Mouse (Mus musculus): ENCODE results near the gene Pola2. TPM values are rescaled to one million over a fixed set of nuclear protein-coding genes. Genes with fewer than 3 reads are reported as not detected.

Pola2 gene
- total RNA-seq, 4 experiments from 2014 or later, result 4.5 to 9.4 (median 7.2) TPM

DNA sequence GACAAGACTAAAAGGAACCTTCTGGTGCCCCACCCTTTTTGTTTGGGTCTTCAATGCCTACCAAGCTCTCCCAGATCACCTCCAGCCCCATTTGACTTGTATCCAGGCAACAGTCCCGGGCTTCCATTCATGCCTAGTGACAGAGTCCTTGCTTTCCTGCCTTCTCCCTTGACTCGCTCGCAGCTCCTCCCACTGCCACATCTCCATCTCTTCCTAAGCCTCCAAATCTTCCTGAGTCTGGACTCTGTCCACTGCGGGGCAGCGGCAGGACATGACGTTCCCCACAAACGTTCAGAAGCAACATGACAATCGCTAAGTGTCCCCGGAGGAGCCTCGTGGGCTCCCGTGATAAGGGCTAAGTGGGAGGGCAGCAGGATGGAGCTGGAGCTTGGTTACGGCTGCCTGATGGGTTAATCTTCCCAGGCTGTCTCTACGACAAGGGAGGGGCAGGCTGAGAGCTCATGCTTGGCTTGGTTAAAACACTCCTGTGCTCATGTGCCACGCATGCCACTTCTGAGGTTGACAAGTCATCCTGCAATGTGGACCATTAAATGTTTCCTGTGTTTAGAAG lies 26.1 kb downstream of the Pola2 start:
- DNase-seq (ENCODE audit: low spot score in 2 of 2), result no peak

DNA sequence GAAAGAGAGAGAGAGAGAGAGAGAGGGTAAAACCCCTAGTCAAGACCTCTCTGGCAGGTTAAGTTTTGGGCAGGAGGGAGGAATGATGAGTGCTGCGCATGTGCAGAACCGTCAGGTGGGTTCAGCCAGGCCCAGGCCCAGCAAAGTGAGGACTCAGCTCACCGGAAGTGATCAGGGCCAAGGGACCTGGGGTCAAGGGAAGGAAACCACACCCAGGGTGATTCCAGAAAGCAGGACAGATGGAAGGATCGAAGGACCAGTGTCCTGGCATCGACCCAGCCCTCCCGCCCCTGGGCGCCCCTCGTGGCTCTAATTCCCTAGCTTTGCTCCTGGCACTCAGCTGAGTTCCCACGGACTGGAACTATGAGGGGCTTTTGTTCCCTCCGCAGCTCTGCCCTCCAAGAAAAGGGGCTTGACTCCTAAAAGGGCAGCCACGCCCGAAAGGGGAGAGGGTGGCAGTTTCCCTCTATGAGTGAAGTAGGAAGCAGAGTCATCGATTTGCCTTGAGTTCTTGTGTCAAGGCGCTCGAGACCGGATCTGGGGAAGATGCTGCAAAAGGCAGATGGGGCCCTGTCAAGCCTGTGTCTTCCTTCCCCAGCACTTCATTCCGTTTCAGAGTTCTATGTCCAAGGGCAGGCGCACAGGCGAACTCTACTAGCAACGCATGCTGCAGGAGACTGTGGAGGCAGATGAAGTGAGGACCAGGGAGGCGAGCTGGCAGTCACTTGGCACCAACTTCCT lies 26.7 kb downstream of the Pola2 start:
- no peak for DNase-seq (ENCODE audit: low spot score in 2 of 2)

DNA sequence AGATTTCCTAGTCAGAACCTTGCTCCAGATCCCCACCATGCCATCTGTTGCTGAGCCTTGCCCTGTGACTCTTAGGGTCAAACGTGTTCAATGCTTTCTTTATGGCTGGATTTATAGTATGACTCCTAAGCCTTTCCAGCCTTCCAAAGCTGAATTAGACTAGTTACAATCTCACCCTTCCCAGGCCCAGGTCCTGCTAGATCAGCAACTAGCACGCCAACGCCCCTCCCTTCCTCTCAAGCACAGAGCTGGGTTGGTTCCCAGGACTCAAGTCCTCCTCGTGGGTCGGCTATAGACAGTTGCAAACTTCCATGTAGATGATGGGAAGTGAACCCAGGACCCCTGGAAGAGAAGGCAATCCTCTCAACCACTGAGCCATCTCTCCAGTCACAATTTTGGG lies 28.3 kb downstream of the Pola2 start:
- no peak for DNase-seq (ENCODE audit: low spot score in 2 of 2)

DNA sequence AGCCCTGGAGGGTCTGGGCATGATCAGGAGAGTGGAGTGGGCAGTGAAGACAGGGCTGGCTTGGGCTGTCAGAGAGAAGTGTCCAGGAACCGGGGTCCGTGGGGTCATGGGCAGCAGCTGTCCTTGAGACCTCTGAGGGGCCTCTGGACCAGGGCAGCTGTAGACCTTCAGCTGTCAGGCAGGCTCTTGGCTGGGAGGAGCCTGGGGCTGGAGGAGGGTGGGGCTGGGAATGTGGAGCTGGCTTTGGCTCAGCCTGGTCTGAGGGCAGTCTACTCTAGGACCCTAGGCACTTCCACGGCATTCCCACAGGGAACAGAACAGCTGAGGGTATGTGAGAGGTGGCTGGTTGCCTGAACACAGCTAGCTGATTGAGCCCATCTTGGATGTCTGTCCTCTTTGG lies 28.7 kb downstream of the Pola2 start:
- DNase-seq (ENCODE audit: low spot score in 2 of 2), result no peak

DNA sequence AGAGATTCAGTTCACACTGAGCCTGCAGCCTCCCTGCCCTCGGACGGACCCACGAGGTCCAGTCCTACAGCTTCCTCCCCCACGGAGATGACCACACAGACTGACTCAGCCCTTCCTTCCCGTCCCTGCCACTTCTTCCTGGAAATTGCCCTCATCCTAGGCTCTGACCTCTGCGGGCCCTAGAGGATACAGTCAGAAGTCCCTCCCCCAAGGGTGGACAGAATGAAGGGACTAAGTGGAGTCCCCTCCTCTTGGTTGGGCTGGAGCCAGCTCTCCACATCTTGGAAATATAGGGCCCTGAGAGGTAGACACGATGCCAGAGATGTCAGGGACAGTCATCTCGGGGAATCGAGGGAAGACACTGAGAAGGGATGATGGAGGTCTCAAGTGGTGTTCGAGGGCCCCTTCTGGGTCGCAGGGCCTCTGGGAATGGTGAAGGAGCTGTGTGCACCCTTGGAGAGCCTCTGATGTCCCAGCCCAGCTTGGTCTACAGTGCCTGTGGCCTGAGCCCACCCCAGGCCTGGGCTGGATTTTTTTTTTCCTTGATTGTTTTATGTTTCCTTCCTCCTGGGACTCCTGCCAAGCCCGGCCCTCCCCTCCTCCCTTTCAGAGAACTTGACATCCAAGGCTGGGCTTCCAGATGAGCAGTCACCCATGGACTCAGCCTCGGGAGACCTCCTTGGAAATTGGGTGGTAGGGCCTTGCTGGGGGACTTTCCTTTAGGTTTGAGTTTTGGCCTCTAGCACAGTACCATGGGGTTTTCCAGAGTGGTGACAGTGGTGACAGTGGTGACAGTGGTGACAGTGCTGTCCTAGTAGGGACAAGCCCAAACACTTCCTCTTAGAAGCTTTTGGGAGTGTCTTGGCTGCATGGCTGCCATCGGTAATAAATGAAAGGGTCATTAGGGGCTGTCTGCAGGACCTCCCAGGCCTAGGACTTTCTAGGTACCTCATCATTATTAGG lies 34.1 kb downstream of the Pola2 start:
- no peak for DNase-seq (ENCODE audit: low spot score in 2 of 2)

DNA sequence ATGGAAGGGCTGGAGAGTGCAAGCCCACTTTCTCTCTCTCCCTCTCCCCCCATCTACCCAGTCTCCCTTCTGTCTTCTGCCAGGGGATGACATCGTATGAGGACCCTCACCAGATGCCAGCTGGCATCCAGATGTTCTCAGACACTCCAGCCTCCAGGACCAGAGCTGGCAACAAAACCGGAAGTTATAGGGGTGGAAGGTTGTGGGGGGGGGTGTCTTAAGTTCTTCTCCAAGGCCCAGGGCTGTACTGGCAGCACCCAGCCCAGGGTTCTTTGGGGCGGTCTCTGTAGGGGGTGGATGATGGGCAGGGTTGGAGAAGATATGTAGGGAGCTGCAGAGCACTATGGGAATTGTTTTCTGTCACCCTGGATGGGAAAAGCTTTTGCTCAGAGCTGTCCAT lies 35.5 kb downstream of the Pola2 start:
- DNase-seq (ENCODE audit: low spot score in 2 of 2), result no peak

DNA sequence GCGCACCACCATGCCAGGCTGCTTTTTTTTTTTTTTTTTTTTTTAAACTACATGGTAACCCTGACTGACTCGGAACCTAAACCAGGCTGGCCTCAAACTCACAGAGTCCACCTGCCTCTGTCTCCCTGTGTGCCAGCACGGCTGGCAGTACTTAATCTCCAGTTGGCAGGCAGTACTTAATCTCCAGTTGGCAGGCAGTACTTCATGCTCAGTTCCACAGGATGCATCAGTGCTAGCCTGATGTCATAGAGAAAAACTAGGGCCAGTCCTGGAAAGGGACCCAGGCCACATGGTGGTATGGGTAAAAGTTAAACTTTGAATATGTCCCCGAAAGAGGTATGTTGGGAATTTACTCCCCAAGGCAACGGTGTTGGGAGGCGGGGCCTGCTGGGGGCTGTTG lies 35.9 kb downstream of the Pola2 start:
- DNase-seq (ENCODE audit: low spot score in 2 of 2), result peak in 1 of 2 experiments; percentile 42

DNA sequence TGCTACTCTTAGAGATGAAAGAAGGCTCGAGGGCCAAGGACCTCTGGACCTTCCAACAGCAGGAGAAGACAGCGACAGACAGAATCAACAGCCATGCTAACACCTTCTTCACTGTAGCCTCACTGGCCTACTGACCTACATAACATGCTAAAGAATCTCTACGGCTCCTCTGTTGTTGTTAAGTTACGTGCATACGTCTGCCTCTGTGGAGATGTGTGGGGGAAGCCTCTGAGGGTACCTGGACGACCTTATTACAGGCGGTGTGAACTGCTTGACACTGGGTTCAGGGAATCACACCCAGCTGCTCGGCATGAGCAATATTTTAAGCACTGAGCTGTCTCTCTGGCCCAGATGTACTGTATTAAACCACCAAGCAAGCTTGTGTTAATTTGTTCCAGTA lies 36.5 kb downstream of the Pola2 start:
- DNase-seq (ENCODE audit: low spot score in 2 of 2), result no peak

DNA sequence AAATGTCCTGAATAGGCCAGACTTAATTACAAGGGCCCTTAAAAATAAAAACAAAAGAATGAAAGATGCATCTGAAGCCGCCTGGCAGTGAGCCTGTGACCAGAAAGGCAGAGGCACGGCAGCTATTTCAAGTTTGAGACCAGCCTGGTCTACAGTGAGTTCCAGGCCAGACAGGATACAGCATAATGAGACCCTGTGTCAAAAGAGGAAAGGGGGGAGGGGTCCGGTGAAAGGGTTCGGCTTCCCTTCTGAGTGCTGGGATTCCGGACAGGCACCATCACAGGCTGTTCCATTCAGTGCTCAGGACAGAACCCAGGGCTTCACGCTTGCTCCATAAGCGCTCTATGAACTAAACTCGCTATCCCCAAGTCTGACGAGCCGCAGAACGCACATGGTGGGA lies 37.0 kb downstream of the Pola2 start:
- no peak for DNase-seq (ENCODE audit: low spot score in 2 of 2)

DNA sequence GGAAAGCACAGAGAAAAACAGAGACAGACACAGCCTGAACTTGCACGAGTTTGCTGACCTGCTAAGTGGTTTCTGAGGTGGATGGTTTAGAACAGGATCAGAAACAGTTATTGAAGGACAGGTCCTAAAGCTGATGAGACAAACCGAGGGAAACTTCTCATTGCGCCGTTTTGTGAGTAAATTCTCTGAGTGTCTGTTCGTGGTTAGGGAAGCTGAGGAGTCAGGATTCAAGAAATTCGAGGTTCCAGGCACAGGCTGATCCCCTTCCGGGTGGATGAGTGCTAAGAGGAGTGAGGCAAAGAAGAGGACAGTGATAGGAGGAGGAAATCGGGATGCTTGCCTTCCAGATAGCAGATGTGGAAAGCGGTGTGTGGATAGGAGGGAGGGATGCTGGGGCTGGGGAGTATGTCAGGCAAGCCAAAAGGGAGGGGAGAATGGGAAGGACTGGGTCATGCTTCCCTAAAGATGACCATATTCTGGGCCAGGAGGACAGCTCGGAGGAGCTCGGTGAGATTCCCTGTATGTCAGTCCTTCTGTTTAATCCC lies 38.6 kb downstream of the Pola2 start:
- DNase-seq (ENCODE audit: low spot score in 2 of 2), result no peak

DNA sequence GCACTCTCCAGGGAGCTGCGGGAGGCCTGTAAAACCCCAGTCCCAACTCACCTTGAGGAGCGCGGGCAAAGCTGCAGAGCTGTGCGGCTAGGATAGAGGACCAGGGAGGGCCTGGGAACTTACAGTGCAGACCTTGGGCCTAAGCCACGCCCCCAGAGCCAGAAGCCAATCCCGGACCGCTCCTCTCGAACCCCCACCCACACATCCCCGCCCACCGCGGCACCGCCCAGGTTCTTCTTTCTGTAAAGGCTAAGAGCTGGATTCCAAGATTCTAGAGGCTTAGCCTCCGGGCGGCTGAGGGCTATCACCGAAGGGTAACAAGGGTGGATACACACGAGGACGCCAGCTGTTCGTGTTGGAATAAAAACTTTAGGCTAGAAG lies 39.3 kb downstream of the Pola2 start, which contains the start of gene Cdc42ep2:
Cdc42ep2 (minus strand) TSS at position 104 of the 381 bp plus-strand sequence.
- peak; percentile 94 to 97 for DNase-seq (ENCODE audit: low spot score in 2 of 2)

DNA sequence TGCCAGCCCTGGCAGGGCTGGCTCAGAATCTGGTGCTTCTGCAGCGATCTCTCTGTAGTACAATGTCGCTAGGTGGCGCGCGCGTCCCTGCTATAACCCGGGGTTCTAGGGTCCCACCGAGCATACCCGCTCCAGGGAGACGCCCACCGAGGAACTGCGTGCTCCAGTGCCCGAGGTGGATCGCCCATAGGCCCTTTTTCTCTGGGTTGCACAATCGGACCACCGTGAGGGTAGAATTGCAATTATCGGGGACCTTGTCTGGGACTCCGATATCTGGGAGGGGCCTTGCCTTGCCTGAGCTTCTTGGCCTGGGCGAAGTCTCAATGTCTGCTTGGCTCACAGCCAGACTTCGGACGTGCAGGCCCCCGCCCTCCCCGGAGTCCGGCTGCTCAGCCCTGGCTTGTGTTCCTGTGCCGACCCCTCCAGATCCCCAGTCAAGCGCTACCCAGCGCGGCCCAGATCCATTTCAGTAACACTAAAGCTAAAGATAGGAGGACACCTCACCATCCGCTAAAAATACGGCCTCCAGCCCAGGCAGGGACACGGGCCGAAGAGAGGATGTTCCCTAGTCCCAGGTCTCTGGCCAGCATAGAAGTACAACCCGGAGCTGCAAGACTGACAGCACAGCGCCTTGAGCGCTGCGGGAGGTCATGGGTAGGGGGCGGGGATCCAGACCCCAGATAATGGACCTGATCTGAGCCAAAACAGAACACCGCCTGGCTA lies 39.9 kb downstream of the Pola2 start:
- DNase-seq (ENCODE audit: low spot score in 2 of 2), result peak; percentile 89 to 92

DNA sequence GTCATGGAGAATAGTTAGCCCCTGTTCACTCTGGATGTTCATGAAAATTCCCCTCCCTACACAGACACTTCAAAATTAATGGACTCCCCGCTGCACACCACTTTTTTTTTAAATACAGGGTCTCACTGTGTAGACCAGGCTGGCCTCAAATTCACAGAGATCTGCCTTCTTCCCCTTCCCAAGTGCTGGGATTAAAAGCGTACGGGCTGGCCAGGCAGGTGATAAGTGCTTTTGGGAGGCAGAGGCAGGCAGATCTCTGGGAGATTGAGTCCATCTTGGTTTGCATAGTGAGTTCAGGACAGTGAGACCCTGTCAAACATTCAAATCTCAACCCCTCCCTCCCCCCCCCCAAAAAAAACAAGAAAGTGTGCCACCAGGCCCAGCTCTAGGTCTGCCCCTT lies 41.0 kb downstream of the Pola2 start:
- no peak for DNase-seq (ENCODE audit: low spot score in 2 of 2)

DNA sequence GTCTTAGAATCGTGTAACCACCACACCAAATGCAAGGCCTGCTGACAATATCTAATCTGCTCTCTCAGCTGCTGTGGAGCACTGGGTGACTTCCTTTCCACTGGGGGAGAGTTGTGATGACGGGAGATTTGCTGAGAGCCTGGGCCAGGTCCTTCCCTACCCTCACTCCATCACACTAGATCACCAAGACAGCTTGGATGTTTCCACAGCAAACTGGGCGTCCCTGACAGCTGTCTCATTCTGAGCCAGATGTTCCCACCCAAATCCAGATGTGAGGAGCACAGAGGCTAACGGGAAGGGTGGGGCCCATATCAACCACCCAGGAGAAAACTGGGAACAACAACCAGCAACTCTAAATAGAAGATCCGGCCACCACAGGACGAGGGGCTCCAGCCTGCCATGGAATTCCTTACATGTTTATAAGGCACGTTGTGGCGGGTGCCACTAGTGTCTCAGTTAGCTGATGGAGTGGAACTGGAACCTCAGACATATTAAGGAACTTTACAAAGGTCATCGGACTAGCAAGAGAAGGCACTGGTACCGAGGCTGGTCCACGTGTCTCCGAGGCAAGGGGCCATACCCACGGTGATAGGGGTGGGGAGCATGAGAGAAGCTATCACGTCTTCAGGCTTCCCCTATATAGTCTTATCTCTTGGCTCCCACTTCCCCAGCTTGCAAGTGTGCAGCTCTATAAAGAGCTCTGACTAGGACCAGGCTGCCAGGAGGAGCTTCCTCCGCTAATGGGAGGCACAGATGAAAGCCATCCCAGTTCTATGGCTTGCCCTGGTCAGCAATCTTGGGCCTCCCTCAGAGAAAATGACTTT lies 41.7 kb downstream of the Pola2 start:
- DNase-seq (ENCODE audit: low spot score in 2 of 2), result peak in 1 of 2 experiments; percentile 56

DNA sequence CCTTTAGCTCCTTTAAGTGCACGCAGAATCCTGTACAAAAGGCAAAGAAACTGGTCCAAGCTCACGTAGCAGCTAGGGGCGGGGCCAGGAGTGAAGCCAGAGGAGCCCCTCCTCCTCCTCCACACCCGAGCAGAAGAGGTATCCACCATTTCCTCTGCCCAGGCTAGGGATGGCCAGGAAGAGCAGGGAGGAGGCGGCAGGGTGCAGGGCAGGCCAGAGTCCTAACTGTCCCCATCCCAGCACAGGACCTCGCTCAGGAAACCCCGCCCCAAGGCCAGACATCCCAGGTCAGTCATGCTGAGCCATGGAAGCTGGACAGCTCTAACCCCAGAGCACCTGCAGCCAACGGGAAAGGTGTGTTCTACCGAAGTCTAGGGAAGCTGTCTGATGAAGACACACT lies 42.3 kb downstream of the Pola2 start:
- DNase-seq (ENCODE audit: low spot score in 2 of 2), result no peak

DNA sequence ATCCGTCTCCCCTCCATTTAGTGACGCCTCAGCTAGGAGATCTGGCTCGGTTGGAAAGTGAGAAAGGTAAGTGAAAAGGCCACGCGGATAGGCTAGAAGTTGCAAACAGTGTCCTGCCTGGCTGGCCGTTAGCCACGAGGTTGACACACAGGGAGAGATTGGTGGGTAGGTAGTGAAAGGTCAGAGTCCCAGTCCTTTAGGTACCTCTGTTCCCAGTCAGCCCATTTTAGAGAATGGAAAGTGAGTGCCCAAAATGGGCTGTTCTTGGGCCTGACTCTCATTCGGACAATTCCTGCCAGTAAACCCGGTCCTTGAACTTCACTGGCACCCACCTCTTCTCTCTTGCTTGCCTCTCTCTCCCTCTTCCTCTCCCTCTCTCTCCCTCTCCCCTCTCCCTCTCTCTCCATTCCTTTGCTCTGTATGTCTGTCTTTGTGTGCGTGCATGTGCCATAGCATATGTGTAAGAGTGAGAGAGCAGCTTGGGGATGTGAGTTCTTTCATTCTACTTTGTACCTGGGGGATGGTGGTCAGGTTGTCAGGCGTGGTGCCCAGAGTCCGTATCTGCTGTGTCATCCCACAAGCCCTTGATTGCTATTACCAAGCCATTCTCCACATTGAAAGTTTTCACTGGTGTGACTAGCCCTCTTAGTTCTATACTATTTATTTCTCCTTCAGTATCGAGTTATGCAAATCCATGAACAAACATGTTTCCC lies 50.8 kb downstream of the Pola2 start, which contains the start of gene Dpf2:
Dpf2 (minus strand) TSS at position 4 of the 713 bp plus-strand sequence.
- DNase-seq (ENCODE audit: low spot score in 2 of 2), result no peak

DNA sequence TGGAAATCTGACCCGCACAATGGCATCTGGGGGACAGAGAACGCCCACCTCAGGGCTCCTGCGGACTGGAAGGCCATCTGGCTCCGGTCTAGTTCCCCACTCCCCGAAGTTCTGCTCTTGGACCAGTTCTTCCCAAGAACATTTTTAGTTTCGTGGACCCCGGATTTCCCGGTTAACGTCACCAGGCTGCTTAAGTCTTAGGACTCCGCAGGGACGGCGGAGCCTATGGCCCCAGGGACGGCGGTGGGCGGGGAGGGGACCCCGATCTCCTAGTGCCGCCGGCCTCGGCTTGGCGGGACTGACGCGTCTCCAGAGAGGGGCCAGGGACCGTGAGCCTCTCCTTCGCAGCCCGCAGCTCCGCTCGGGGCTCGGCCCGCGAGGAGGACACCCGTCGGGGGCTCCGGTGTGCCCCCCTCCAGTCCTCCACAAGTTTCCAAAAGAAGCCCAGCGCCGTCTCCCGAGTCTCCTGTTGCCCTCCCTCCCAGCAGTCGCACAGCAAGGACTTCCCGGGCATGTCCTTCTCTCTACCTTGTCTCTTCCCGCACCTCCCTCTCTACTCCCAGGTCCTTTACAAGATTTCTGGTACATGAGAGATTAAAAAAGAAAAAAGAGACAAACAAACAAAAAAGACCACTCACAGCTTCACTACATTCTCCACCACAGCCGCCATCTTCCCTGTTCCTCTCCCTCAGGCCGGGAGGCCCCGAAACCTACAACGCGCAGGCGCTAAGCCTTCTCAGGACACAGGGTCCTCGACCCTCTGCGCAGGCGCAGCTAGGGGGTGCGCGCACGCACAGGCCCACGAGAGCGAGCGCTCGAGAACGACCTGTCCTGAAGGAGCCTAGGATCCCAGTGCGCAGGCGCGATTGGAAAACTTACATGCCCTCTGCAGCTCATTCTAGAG lies 51.6 kb downstream of the Pola2 start:
- peak; percentile 96 to 99 for DNase-seq (ENCODE audit: low spot score in 2 of 2)

DNA sequence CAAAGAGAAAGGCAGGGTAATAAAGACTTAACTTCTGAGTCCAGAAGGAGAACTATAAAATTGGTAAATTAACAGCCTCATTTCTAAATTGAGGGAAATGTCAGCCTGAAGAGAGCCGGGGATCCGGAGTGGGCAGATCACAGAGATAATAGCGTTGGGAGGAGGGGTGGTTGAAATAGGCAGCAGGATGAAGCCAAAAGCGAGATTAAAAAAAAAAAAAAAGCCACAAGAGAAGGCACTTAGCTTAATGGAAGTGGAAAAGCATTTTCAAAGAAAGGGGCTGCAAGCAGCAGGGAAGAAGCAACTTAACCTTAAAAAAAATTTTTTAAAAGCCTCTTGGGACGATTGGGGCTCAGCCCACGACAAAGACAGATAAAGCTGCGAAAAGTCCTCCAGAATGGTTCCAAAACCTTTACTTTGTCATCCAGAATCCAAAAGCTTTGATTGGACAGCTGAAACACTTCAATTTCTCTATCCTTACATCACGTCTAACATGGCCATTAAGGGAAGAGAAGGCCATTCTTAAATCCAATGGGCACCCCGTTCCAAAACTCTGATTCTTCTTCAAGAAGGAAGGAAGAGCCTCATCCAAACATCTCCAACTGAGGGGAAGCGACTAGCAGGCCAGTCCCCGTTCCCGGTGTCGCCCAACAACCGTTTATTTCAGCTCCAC lies 52.4 kb downstream of the Pola2 start:
- DNase-seq (ENCODE audit: low spot score in 2 of 2), result no peak
